Mouse (Mus musculus) adrenal gland, adult 8-10 months (tissue): Measurements from ENCODE around the gene Rad23b. TPM values are rescaled to one million over a fixed set of nuclear protein-coding genes. Genes with fewer than 3 reads are reported as not detected.
"Not testable (repeated sequence)": the region's sequence is repeated elsewhere in the genome, so short reads cannot be mapped to it uniquely, and the experiment has no call there.

ENCODE experiments used
- DNase-seq: peaks from one replicate; pipeline ENCODE4 v3.0.0; 2022
- total RNA-seq, 4 experiments: library from RNA; stranded (reverse); gene quantifications; 2 replicates each; pipeline ENCODE4 v1.2.4; 2022

The Rad23b gene
- 100 to 1,000 TPM; 124 to 153 (median 132) TPM for total RNA-seq

GRCm38 (mm10) chr4:55349452-55350218 is at the start of gene Rad23b:
Rad23b (plus strand) TSS chr4:55350043.
- DNase-seq = peak; percentile 100

GRCm38 (mm10) chr4:55304121-55304520 is 45.7 kb upstream of the Rad23b start:
- no peak for DNase-seq

- no peak for DNase-seq
These were observed 43.2 kb upstream of the Rad23b start for GRCm38 (mm10) chr4:55306636-55307035.

- no peak for DNase-seq
These were observed 33.1 kb upstream of the Rad23b start for GRCm38 (mm10) chr4:55316726-55317125.

DNA sequence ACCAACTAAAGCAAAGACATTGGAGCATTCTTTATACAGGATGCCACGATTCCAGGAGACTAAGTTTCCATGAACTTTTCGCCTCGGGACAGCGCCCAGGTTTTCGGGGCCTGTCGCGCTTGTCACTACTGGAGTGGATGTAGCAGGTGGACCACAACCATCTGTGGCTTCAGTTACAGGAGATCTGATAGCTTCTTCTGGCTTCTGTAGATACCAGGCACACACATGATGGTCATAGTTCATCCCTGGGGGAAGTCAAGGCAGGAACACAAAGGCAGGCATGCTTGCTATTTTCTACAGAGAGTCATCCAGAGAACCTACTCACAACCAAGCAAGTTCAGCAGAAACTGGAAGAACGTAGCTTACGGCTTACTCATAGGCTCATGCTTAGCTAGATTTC is 31.5 kb upstream of the Rad23b start:
- not testable (repeated sequence) for DNase-seq

- DNase-seq = no peak
These were observed 23.9 kb upstream of the Rad23b start for GRCm38 (mm10) chr4:55325786-55326518.

DNA sequence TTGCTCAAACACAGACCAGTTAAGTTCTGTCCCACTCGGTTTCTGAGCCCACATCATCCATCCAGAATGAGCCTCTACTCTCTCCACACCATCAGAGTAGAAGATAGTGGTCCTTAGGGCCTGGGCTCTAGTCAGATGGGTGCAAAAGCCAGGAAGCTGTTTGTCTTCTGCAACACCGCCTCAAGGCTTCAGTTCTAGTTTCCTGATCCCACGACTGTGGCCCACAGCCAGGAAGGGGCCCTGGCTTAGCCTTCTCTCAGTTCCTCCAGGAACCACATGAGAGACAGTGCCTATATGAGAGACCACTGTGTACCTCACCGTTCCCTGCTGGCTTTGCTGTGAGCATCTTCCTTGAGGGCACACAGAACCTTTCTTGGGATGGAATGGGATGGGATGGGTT is 22.3 kb upstream of the Rad23b start:
- no peak for DNase-seq

DNA sequence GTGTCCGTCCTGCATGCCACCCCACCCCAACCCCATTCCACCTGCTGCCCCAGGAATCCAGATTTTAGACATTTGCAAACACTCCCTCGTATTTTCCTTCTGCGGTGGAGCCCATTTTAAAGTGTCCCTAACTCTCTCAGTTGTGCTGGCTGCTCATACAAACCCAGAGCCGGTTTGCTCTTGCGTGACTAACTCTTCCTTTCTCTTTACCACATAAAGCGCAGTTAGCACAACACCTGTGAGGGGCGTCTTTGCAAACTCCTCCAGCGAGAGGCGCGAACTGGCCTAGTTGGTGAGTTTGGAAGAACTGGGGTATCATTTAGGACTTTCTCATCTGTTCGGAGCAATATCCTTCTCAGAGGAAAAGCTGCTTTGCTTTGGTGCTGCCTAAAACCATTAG is 21.4 kb upstream of the Rad23b start:
- DNase-seq = no peak

GRCm38 (mm10) chr4:55328928-55329327 is 20.9 kb upstream of the Rad23b start:
- not testable (repeated sequence) for DNase-seq

DNA sequence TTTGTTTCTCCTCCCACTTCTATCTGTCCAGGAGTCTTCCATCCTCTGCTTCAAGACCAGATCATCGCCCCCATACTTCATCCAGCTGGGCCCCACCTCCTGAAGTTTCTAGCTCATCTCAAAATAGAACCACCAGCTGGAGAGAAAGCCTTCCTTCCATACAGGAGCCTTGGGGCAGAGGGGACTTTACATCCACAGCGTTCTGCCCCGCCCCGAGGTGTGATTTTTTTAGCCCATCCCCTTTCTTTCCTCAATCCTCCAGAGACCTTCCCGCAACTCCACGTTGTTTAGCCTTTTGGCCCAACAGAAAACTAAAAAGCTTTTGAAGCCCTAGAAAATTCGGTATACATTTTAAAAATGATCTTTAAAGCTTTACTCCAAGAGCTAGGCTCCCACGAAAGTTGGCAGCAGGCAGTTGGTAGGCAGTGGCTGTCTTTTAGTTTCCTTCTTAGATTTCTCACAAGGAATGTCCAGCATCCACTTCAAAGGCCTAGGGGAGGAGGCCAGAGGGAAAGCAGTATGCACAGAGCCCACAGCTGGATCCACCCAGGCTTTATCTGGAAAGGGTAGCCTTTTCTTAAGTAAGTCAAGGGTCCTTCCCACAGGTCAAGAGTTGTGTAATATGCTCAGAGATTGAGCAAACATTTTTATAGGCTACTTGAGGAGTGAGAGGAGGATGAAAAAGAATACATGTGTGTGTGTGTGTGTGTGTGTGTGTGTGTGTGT is 20.1 kb upstream of the Rad23b start:
- DNase-seq = no peak

GRCm38 (mm10) chr4:55335030-55335770 is 14.6 kb upstream of the Rad23b start:
- no peak for DNase-seq

GRCm38 (mm10) chr4:55338905-55339304 is 10.9 kb upstream of the Rad23b start:
- no peak for DNase-seq

GRCm38 (mm10) chr4:55339388-55339787 is 10.5 kb upstream of the Rad23b start:
- no peak for DNase-seq

DNA sequence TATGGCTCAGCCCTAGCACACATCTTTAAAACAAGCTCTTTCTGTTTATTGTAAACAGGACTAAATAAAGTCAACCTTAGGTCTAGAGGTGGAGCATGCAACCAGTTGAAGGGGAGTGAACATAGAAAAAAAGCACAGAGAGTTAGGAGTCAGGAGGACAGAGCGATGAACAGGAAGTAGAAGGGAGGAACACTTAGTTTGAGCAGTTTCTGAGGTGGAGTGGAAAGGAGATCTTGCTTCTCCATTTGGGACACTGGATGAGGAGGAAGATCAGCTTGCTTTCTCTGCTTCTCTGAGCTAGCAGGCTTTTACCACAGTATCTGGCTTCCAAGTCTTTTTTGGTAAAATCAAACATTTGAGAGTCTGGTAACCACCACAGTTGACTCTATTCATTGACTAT is 8.0 kb upstream of the Rad23b start:
- no peak for DNase-seq

DNA sequence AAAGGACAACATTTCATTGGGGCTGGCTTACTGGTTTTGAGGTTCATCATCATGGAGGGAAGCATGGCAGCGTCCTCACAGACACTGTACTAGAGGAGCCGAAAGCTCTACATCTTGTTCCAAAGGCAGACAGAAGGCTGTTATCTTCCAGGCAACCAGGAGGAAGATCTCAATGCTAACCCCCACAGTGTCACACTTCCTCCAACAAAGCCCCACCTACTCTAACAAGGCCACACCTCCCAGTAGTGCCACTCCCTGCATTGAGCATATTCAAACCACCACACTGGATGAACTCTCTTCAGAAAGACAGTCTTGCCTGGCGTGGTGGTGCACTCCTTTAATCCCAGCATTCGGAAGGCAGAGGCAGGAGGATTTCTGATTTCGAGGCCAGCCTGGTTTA is 7.2 kb upstream of the Rad23b start:
- no peak for DNase-seq

- no peak for DNase-seq
These were observed 6.6 kb upstream of the Rad23b start for GRCm38 (mm10) chr4:55343287-55343686.

DNA sequence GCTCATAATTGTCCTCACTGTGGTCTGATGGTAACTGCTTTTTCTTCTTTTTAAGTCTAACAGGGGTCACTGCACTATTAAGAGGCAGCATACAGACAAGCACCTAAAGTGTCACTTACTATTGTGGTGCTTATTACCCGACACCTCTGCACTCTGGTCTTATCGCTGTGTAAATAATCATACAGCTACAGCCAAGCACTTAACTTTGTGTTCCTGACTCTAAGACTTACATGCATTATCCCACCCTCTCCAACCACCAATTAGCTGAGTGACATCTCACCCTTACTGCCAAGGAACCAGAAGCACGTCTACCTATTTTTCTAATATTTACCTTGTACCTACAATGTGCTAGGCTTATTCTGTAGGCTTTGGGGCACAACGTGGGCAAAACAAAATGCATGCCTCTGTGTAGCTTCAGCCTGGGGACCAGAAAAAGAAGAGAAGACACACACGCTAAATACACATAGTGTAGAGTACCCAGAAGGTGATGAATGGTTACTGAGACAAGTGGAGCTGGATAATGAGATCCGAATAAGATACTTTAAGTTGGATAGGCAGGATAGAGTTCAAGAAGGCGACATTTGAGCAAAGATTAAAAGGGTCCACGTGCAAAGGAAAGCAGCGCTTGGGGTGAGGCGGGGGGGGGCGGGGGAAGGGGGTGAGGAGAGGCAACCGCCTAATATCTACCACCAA is 938 bp upstream of the Rad23b start:
- DNase-seq = no peak

DNA sequence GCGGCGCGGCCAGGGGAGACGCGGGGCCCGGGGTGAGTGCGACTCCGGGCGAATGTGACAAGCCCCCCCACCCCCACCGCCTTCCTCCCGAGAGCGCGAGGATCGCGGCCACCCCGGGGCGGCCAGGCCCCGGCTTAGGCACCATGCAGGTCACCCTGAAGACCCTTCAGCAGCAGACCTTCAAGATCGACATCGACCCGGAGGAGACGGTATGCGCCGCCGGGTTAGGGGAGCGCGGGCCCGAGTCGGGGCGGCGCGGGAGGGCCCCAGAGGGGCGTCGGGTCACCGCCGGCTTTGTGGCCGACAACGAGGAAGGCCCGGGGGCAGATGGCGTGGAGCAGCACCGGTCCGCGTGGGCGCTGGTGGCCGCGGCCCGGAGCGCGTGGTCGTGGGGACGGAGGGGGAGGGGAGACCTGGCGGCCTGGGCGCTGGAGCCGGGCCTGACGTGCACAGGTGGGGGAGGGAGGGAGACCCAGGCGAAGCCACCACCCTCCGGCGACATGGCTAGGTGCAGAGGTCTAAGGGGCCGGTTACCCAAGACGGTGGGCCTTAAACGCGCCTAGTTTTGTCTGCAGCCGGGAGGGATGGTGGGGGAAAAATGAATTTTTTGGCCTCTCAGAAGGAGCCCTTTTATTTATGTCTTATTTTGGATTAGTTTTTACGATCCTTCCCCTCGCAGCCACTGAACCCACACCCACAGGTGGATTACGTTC is 532 bp downstream of the Rad23b start:
- peak; percentile 45 for DNase-seq

- DNase-seq = no peak
These were observed 1.2 kb downstream of the Rad23b start for GRCm38 (mm10) chr4:55351037-55351436.

- no peak for DNase-seq
These were observed 2.0 kb downstream of the Rad23b start for GRCm38 (mm10) chr4:55351860-55352259.

- no peak for DNase-seq
These were observed 4.2 kb downstream of the Rad23b start for GRCm38 (mm10) chr4:55354038-55354437.
